Mouse (Mus musculus) brain, embryonic 14.5 days (tissue): Measurements from ENCODE around the gene 2010111I01Rik.

ENCODE experiments used
- CTCF ChIP-seq: fragments of 200-500 bp; IDR thresholded peaks from 2 replicates; pipeline ENCODE4 v1.5.1; 2012; ENCODE audit warnings: inconsistent platforms, mild to moderate bottlenecking, moderate library complexity, borderline replicate concordance; ENCODE audit not compliant: insufficient read depth, insufficient read length; ENCODE audit errors: extremely low read depth
- POLR2A ChIP-seq: fragments of 200-500 bp; IDR thresholded peaks from 2 replicates; pipeline ENCODE4 v1.6.1; 2012; ENCODE audit warnings: mild to moderate bottlenecking, inconsistent platforms, borderline replicate concordance; ENCODE audit not compliant: poor library complexity, insufficient read depth, insufficient read length, severe bottlenecking; ENCODE audit errors: extremely low read depth

DNA sequence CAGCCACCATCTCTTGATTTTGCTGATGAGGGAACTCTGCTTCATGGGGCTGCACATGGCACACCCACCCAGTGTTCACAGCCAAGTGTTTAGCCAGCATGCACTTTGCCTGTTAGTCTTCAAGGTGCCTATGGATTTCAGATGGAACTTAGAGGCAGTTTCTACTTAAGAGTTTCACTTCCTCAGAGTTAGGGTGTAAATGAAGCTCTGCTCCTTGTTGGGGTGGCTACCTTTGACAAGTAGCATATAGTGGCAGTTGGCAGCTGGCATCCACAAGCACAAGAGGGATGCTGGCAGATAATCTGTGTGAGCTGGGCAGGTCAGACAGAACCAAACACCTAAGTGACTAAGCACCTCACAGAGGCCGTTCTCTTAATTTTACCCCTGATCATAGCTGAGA is 221.9 kb downstream of the 2010111I01Rik start:
- TF ChIP-seq CTCF (no peak), POLR2A (no peak)
